Mouse (Mus musculus) right cerebral cortex, postnatal 4 days (tissue): ENCODE data around the gene Scd4.
A peak's percentile ranks its signal among the peaks of the same experiment; 100 is the strongest.

ENCODE experiments used
- DNase-seq: peaks from one replicate; pipeline ENCODE4 v3.0.0-alpha.2; 2022

Scd4 gene

DNA sequence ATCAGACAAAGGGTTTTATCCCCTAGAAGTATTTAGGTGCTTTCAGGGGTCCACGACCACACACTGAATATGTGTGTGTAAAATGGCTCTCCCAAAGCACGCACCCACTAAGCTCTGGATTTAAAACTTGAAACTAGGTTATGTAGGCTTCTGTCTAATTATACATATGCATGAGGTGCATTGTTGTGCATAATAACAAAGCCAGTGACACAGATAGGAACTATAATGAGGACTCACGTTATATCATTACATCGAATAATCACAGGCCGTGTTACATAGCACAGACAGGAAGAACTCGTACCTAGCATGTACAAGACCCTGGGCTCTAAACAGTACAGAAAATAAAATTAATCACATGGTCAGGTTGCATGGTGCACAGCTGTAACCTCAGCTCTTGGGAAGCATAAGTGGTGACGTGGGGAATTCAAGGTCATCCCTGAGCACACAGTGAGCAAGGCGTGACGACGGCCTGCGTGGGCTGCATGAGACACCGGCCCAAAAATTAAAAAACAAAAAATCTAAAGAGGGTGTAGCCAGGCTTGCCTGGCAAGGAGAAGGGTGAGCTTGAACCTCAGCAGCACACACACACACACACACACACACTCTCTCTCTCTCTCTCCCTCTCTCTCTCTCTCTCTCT is 49.9 kb downstream of the Scd4 start:
- DNase-seq: no peak

DNA sequence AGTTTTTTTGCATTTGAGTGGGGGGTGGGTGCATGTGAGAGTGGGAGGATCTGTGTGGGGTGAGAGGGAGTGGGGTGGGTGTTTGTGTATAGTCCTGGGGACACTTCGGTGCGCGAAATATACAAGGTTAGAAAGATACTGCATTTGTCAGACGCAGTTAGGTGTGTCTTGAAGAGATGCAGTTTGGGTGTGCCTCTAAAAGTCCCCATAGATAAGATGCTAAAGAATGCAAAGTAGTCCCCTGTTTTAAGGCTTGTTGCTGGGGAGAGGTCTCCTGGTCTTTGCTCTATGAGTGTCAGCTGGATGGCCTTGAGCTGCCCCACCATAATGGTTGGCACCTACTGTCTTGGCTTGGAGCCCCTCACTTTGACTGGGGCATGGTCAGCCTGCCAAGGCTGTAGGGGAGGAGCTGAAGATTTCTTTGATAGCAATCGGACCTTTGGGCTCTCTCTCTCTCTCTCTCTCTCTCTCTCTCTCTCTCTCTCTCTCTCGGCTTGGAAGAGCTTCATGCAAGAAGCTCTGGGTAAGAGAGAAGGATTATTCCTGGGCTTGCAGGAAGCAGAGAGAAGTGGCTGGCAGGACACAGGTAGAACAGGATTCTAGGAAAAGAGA is 53.1 kb downstream of the Scd4 start:
- no peak for DNase-seq

DNA sequence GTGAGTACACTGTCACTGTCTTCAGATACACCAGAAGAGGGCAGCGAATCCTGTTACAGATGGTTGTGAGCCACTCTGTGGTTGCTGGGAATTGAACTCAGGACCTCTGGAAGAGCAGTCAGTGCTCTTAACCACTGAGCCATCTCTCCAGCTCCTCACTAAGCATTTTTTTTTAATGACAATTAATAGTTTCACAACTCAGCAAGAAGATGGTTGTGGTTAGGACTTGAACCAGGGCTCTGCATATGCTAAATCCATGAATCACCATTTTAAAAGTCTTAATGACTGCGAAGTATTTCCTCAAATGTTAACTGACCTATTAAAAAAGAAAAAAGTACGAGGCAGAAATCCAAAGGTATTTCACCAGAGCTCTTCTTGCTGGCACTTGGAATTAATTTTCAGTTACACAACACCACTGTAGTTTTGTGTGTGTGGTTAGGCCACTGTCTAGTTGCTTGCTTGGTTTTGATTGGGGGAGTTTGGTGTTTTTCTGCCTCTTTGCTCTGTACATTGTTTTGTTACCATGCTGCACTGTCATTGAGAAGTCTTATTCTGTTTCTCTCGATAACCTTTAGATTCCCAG is 54.3 kb downstream of the Scd4 start:
- DNase-seq: no peak

DNA sequence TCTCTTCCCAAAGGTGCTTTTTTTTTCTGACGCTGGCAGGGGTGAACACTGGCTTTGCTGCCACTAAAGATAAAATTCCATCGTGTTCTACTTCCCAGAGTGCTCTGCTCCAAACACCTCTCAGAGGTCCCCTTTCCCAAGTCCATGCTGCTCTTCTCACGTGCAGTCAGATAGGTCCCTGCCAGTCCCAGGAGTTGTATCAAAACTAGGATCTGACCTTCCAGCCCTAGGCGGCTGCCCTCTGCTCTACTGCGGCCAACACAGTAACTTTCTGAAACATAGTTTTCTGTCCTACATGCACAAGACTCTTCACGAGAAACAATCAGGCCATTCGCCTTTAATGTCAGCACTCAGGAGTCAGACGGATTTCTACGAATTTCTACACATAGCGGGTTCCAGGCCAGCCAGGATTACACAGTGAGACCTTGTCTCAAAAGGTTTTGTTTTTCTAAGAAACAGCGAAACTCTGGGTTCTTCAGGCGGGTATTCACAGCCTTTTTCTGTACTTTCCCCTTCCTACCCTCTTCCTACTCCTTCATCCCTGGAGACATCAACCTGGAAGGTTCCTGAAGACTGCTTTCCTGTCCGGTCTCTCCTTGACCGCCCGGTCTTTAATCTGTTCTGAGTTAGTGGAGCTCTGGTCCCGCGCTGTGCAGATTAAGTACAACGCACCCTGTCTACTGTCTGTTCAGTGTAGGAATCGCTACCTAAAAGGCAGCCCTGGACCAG is 55.0 kb downstream of the Scd4 start:
- DNase-seq: no peak

DNA sequence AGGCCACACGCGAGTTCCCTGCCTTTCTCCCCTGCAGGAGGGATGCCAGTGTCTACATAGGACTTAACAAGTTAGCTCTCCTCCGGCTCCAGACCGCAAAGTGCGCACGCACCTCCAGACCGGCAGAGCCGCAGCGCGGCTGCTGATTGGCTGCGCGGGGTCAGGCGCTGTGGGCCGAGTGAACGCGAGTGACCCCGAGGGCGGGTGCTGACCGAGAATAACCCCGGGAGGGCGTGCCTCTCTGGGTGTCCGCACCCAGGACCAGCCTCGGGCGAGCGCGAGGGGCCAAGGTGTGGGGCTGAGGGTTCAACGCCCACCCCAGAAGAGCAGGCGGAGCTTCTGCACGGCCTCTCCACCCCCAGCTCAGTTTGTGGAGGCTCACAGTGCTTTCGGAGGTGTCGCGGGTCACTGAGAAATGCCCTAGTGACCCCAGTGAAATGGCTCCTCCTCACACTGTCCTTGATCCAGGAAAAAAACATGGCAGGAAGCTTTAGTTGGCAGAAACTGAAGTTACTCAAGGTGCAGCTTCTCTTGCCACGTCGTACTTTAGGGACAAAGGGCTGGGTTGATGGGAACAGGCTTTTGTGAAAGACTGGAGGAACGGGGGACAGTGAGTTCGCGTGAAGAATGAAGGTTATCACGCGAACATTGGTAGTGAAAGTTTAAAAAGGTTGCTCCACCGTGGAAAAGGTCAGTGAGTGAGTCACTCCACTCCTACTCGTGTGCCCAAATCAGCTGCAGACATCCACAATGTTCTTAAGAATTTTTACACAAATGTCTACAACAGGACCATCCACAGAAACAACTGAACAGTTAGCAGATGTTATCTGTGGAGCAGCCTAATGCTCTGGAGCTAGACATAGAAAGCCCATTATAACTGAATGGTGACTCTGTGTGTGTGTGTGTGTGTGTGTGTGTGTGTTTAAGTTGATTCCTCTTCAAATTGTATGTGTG is 55.9 kb downstream of the Scd4 start:
- peak; percentile 90 for DNase-seq

DNA sequence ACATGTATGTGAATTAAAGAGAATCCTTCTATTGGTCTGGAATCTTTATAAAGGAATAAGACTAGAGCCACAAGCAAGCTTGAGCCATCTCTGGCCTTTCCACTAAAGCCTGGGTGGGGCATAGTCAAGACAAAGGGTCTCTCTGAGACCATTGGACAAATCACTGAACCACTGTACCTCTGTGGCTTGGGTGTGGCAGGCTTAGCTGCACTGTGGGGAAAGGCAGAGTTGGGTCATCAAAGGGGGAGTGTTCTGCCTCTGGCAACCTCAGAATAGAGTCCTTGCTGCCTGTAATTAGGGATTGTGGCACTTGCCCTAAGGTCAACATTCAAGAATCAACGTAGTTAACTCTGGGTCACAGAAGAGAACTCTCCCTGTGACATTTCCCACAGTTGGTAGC is 56.6 kb downstream of the Scd4 start:
- no peak for DNase-seq

DNA sequence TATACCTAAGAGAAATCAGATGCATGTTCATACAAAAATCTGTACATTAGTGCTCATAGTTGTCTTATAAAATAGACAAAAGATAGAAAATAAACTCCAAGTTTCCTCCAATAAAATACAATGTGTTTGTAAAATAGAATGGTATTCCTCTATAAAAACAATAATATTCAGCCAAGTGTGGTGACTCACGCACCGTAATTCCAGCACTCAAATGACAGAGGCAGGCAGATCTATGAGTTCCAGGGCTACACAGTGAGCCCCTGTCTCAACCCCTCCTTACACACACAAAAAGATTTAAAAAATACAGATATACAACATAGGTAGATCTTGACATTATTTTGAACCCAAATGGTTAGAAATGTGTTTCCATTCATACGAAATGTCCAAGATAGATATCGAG is 59.0 kb downstream of the Scd4 start:
- no peak for DNase-seq

DNA sequence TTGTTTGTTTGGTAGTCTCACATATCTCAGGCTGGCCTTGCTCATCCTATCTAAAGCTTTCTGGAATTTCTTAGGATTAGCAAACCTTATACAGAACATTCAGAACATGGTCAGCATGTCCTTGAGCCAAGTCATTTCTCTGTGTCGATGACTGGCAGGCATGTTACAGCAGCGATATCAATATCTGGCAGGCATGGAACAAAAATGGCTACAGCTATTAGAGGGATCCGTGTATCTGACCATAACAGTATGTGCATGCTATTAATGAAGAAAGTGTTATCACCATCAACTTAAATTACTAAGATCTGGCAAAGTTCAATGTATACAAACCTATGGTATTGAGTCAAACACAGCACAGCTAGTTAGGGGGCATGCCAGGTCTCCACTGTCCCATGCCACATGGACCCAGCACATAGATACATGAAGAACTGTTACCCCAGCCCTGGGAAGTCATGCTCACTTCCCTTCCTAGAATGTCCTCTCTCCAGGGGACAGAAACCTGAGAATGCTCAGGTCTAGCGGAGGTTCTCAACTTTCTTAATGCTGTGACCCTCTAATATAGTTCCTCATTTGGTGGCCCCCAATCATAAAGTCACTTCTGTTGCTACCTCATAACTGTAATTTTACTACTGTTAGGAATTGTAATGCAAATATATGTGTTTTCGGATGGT is 59.6 kb downstream of the Scd4 start:
- no peak for DNase-seq

DNA sequence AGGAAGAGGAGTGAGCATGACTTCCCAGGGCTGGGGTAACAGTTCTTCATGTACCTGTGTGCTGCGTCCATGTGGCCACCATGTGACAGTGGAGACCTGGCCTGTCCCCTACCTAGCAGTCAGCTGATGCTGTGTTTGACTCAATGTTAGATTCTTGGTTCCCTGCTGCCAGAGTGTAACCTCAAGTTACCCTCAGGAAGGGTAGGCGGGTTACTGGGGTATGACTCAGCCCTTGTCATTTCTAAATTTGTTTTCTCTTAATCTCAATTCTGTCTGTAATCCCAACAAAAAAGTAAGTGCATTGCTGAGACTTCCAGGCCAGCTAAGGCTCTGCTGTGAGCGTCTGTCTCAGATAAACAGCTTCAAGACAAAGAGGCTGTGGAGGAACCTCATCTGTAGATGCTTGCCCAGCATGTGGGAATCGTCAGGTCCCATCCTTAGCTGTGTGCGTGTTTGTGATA is 61.1 kb downstream of the Scd4 start:
- DNase-seq: no peak

DNA sequence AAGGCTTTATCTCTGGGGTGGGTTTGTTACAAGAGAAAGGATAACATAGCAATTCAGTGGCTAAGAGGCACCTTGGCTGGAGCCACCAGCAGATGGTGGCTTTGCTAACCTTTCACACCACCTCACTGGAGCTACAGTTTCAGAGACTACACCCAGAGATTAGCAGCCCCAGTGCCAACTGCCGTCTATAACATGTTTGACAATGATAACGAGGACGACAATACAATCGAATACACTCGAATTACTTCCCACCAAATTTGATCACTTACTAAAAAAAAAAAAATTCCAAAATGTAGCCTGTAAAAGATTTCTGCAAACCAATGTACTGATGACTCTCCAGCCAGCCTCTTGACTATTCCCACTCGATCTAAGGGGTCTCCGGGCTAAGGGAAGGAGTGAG is 62.1 kb downstream of the Scd4 start:
- no peak for DNase-seq
